In the genomic region with DNA sequence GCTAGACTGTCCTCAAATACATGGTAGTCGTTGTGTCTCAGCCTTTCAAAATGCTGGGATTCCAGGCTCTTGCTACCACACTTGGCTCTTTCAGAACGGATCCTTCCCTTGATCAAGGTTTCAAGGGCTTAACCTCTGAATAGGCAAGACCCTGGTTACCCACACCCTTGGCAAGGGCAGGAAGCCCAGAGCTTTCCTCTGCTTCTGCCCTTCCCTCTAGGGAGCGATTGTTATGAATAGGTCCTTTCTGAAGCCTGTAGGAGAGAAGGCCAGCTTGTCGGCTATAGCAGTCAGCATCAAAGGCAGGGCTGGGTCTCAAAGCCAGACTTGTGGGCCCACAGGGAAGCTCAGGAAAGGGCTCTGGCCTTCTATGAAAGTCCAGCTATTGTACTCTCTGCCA, we compare ENCODE assay signal across 10 mouse cellular contexts. TPM values are rescaled to one million over a fixed set of nuclear protein-coding genes. Genes with fewer than 3 reads are reported as not detected.
DNase-seq lines count a peak whose midpoint lies in the region; ATAC-seq lines count a peak whose summit lies in the region.
"Had no signal": no experiment of that assay in that cellular context is flagged by ENCODE, and none has a peak within 500 bp of the region (broad histone marks: within the 10 kb centered on the region; RNA-seq: fewer than 3 reads in every experiment).

No protein-coding gene starts in this region.

- DNase-seq in adrenal gland, adult 2 months = peak; percentile 49
- no peak for DNase-seq in adrenal gland, postnatal 36 days
- DNase-seq in hindbrain, embryonic 11.5 days (ENCODE audit: low spot score) = no peak
- DNase-seq in midbrain, embryonic 14.5 days = no peak
- no peak for DNase-seq in midbrain, embryonic 10.5 days (ENCODE audit: low spot score)
- no peak for DNase-seq in cerebellum, adult 18-20 months
- DNase-seq: cerebellum, adult 9-10 months; gastrocnemius, postnatal 25 days had no signal

- no peaks in the 10 kb centered on the region for H3K27me3 ChIP-seq in hindbrain, embryonic 12.5 days
- H3K27me3 ChIP-seq in hindbrain, embryonic 11.5 days (ENCODE audit: control insufficient read depth, insufficient read depth, low read length) = no peaks in the 10 kb centered on the region
- H3K27me3 ChIP-seq in midbrain, embryonic 14.5 days (ENCODE audit: control insufficient read depth, insufficient read depth, low read length) = no peaks in the 10 kb centered on the region
- H3K27me3 ChIP-seq in midbrain, embryonic 10.5 days (ENCODE audit: low read depth, poor library complexity, severe bottlenecking) = no peaks in the 10 kb centered on the region
- H3K27me3 ChIP-seq in stomach, embryonic 16.5 days (ENCODE audit: control insufficient read depth, insufficient read depth, low read length) = no peaks in the 10 kb centered on the region

- H3K36me3 ChIP-seq in hindbrain, embryonic 12.5 days = peaks cover 30% of the 10 kb centered on the region
- no peaks in the 10 kb centered on the region for H3K36me3 ChIP-seq in hindbrain, embryonic 11.5 days (ENCODE audit: control insufficient read depth, insufficient read depth, low read length)
- peaks cover 35% of the 10 kb centered on the region for H3K36me3 ChIP-seq in midbrain, embryonic 14.5 days (ENCODE audit: control insufficient read depth, insufficient read depth, low read length)
- peaks cover 38% of the 10 kb centered on the region for H3K36me3 ChIP-seq in midbrain, embryonic 10.5 days
- peaks cover 8% of the 10 kb centered on the region for H3K36me3 ChIP-seq in stomach, embryonic 16.5 days (ENCODE audit: control insufficient read depth, insufficient read depth, low read length)

- peaks cover 28% of the 10 kb centered on the region for H3K4me1 ChIP-seq in hindbrain, embryonic 12.5 days
- no peaks in the 10 kb centered on the region for H3K4me1 ChIP-seq in hindbrain, embryonic 11.5 days (replicated peaks; ENCODE audit: control insufficient read depth, insufficient read depth, low read length)
- peaks cover 12% of the 10 kb centered on the region for H3K4me1 ChIP-seq in midbrain, embryonic 14.5 days (ENCODE audit: control insufficient read depth, insufficient read depth, low read length)
- peaks cover 20% of the 10 kb centered on the region for H3K4me1 ChIP-seq in midbrain, embryonic 10.5 days
- peaks cover 11% of the 10 kb centered on the region for H3K4me1 ChIP-seq in stomach, embryonic 16.5 days (ENCODE audit: control insufficient read depth, insufficient read depth, low read length)

- peak overlapping the region; percentile 26; the same call in 1 of the 2 replicates for H3K27ac ChIP-seq in hindbrain, embryonic 12.5 days
- H3K27ac ChIP-seq in hindbrain, embryonic 11.5 days (ENCODE audit: low read depth, low read length) = no peak overlapping the region
- 0 out of 2 replicates have a peak overlapping the region, but pooled peaks have one; percentile 41 for H3K27ac ChIP-seq in midbrain, embryonic 14.5 days (replicated peaks; ENCODE audit: low read depth, low read length)
- H3K27ac ChIP-seq in midbrain, embryonic 10.5 days (replicated peaks) = no peak overlapping the region
- peak overlapping the region; percentile 13; the same call in 1 of the 2 replicates for H3K27ac ChIP-seq in stomach, embryonic 16.5 days (ENCODE audit: low read length)

- H3K9me3 ChIP-seq in hindbrain, embryonic 12.5 days (replicated peaks) = no peaks in the 10 kb centered on the region
- H3K9me3 ChIP-seq in hindbrain, embryonic 11.5 days (ENCODE audit: control insufficient read depth, low read length) = no peaks in the 10 kb centered on the region
- no peaks in the 10 kb centered on the region for H3K9me3 ChIP-seq in midbrain, embryonic 14.5 days (ENCODE audit: control insufficient read depth, low read length)
- H3K9me3 ChIP-seq in midbrain, embryonic 10.5 days (replicated peaks) = no peaks in the 10 kb centered on the region
- no peaks in the 10 kb centered on the region for H3K9me3 ChIP-seq in stomach, embryonic 16.5 days (replicated peaks; ENCODE audit: control insufficient read depth, low read length)

- H3K4me2 ChIP-seq in hindbrain, embryonic 12.5 days (replicated peaks) = no peak overlapping the region
- no peak overlapping the region for H3K4me2 ChIP-seq in hindbrain, embryonic 11.5 days (replicated peaks; ENCODE audit: low read depth, low read length)
- H3K4me2 ChIP-seq in midbrain, embryonic 14.5 days (ENCODE audit: low read length) = no peak overlapping the region
- no peak overlapping the region for H3K4me2 ChIP-seq in stomach, embryonic 16.5 days (ENCODE audit: low read depth, low read length)

- ATAC-seq in hindbrain, embryonic 12.5 days (ENCODE audit: low FRiP score) = no peak
- ATAC-seq in hindbrain, embryonic 11.5 days (ENCODE audit: low FRiP score) = no peak
- ATAC-seq in midbrain, embryonic 14.5 days (ENCODE audit: low FRiP score, low TSS enrichment) = no peak
- no peak for ATAC-seq in stomach, embryonic 16.5 days (ENCODE audit: insufficient read depth, low FRiP score)

- no peak overlapping the region for H3K4me3 ChIP-seq in hindbrain, embryonic 12.5 days
- no peak overlapping the region for H3K4me3 ChIP-seq in hindbrain, embryonic 11.5 days (ENCODE audit: low read depth, low read length)
- no peak overlapping the region for H3K4me3 ChIP-seq in midbrain, embryonic 14.5 days (replicated peaks; ENCODE audit: low read depth, low read length)
- H3K4me3 ChIP-seq in midbrain, embryonic 10.5 days = no peak overlapping the region
- no peak overlapping the region for H3K4me3 ChIP-seq in stomach, embryonic 16.5 days (replicated peaks; ENCODE audit: low read length)

- H3K9ac ChIP-seq in hindbrain, embryonic 12.5 days = no peak overlapping the region
- no peak overlapping the region for H3K9ac ChIP-seq in hindbrain, embryonic 11.5 days (ENCODE audit: low read depth, low read length)
- no peak overlapping the region for H3K9ac ChIP-seq in midbrain, embryonic 14.5 days (replicated peaks; ENCODE audit: low read length)
- H3K9ac ChIP-seq in stomach, embryonic 16.5 days (ENCODE audit: low read length) = no peak overlapping the region

- 37% methylated on average over 4 of the region's 4 CpGs for WGBS in hindbrain, embryonic 12.5 days
- 54% methylated on average over 4 of the region's 4 CpGs for WGBS in hindbrain, embryonic 11.5 days
- WGBS in midbrain, embryonic 14.5 days = 48% methylated on average over 4 of the region's 4 CpGs
- WGBS in midbrain, embryonic 10.5 days = 55% methylated on average over 4 of the region's 4 CpGs
- WGBS in stomach, embryonic 16.5 days = 47% methylated on average over 4 of the region's 4 CpGs

RNA-seq across cellular contexts. Expression of a gene that starts 3.8 kb away (rescaled TPM):
- total RNA-seq in adrenal gland, adult 2 months (2021) = 100 to 1,000 TPM; 138 to 351 TPM
- 942 and 1,575 TPM in 2 replicates for polyA plus RNA-seq in adrenal gland, adult 2 months (2012; rRNA removed)
- total RNA-seq in adrenal gland, postnatal 36 days (2021) = 100 to 1,000 TPM; 161 to 261 TPM
- 43.2 and 46.4 TPM in 2 replicates for polyA plus RNA-seq in hindbrain, embryonic 12.5 days (2016; fragmentation: Nextera tagmentation; extraction: Ambion mirVana)
- 23.4 and 23.6 TPM in 2 replicates for polyA plus RNA-seq in hindbrain, embryonic 11.5 days (2014; fragmentation: Nextera tagmentation; extraction: Ambion mirVana)
- 40.3 and 40.5 TPM in 2 replicates for polyA plus RNA-seq in midbrain, embryonic 14.5 days (2014; fragmentation: Nextera tagmentation; extraction: Ambion mirVana)
- 23.7 and 27.3 TPM in 2 replicates for polyA plus RNA-seq in midbrain, embryonic 10.5 days (2016; fragmentation: Nextera tagmentation; extraction: Ambion mirVana)
- polyA plus RNA-seq in stomach, embryonic 16.5 days (2015; fragmentation: Nextera tagmentation; extraction: Ambion mirVana) = 40.9 and 41.7 TPM in 2 replicates

RNA-seq across cellular contexts. Expression of a gene that starts 23.0 kb away (rescaled TPM):
- 100 to 1,000 TPM in 1 of 2 experiments, 10 to 100 TPM in 1; 80.8 to 268 TPM for total RNA-seq in adrenal gland, adult 2 months (2021)
- polyA plus RNA-seq in adrenal gland, adult 2 months (2012; rRNA removed) = 59.9 and 80.9 TPM in 2 replicates
- 100 to 1,000 TPM in 1 of 2 experiments, 10 to 100 TPM in 1; 90.4 to 182 TPM for total RNA-seq in adrenal gland, postnatal 36 days (2021)
- 19.2 and 23.0 TPM in 2 replicates for polyA plus RNA-seq in hindbrain, embryonic 12.5 days (2016; fragmentation: Nextera tagmentation; extraction: Ambion mirVana)
- polyA plus RNA-seq in hindbrain, embryonic 11.5 days (2014; fragmentation: Nextera tagmentation; extraction: Ambion mirVana) = 19.6 and 28.8 TPM in 2 replicates
- polyA plus RNA-seq in midbrain, embryonic 14.5 days (2014; fragmentation: Nextera tagmentation; extraction: Ambion mirVana) = 1.6 and 3.3 TPM in 2 replicates
- polyA plus RNA-seq in midbrain, embryonic 10.5 days (2016; fragmentation: Nextera tagmentation; extraction: Ambion mirVana) = 25.5 and 28.8 TPM in 2 replicates
- 572 and 707 TPM in 2 replicates for polyA plus RNA-seq in stomach, embryonic 16.5 days (2015; fragmentation: Nextera tagmentation; extraction: Ambion mirVana)

RNA-seq across cellular contexts. Expression of a gene that starts 52.1 kb away (rescaled TPM):
- 10 to 100 TPM; 37.4 to 48.5 TPM for total RNA-seq in adrenal gland, adult 2 months (2021)
- polyA plus RNA-seq in adrenal gland, adult 2 months (2012; rRNA removed) = 15.8 and 17.6 TPM in 2 replicates
- total RNA-seq in adrenal gland, postnatal 36 days (2021) = 10 to 100 TPM; 42.5 to 46.6 TPM
- 93.2 and 95.3 TPM in 2 replicates for polyA plus RNA-seq in hindbrain, embryonic 12.5 days (2016; fragmentation: Nextera tagmentation; extraction: Ambion mirVana)
- polyA plus RNA-seq in hindbrain, embryonic 11.5 days (2014; fragmentation: Nextera tagmentation; extraction: Ambion mirVana) = 81.4 and 109 TPM in 2 replicates
- polyA plus RNA-seq in midbrain, embryonic 14.5 days (2014; fragmentation: Nextera tagmentation; extraction: Ambion mirVana) = 97.4 and 121 TPM in 2 replicates
- 70.2 and 81.9 TPM in 2 replicates for polyA plus RNA-seq in midbrain, embryonic 10.5 days (2016; fragmentation: Nextera tagmentation; extraction: Ambion mirVana)
- polyA plus RNA-seq in stomach, embryonic 16.5 days (2015; fragmentation: Nextera tagmentation; extraction: Ambion mirVana) = 34.5 and 39.8 TPM in 2 replicates

RNA-seq across cellular contexts. Expression of a gene that starts 52.6 kb away (rescaled TPM):
- 10 to 100 TPM; 20.8 to 30.0 TPM for total RNA-seq in adrenal gland, adult 2 months (2021)
- polyA plus RNA-seq in adrenal gland, adult 2 months (2012; rRNA removed) = 18.4 and 28.0 TPM in 2 replicates
- total RNA-seq in adrenal gland, postnatal 36 days (2021) = 10 to 100 TPM; 26.9 to 28.6 TPM
- 27.1 and 30.6 TPM in 2 replicates for polyA plus RNA-seq in hindbrain, embryonic 12.5 days (2016; fragmentation: Nextera tagmentation; extraction: Ambion mirVana)
- 13.3 and 15.7 TPM in 2 replicates for polyA plus RNA-seq in hindbrain, embryonic 11.5 days (2014; fragmentation: Nextera tagmentation; extraction: Ambion mirVana)
- 15.5 and 17.4 TPM in 2 replicates for polyA plus RNA-seq in midbrain, embryonic 14.5 days (2014; fragmentation: Nextera tagmentation; extraction: Ambion mirVana)
- 18.7 and 23.4 TPM in 2 replicates for polyA plus RNA-seq in midbrain, embryonic 10.5 days (2016; fragmentation: Nextera tagmentation; extraction: Ambion mirVana)
- 25.3 and 26.9 TPM in 2 replicates for polyA plus RNA-seq in stomach, embryonic 16.5 days (2015; fragmentation: Nextera tagmentation; extraction: Ambion mirVana)

RNA-seq across cellular contexts. Expression of a gene that starts 53.6 kb away (rescaled TPM):
- total RNA-seq in adrenal gland, adult 2 months (2021) = 100 to 1,000 TPM; 154 to 167 TPM
- 57.5 and 96.7 TPM in 2 replicates for polyA plus RNA-seq in adrenal gland, adult 2 months (2012; rRNA removed)
- 100 to 1,000 TPM; 148 to 173 TPM for total RNA-seq in adrenal gland, postnatal 36 days (2021)
- 290 and 303 TPM in 2 replicates for polyA plus RNA-seq in hindbrain, embryonic 12.5 days (2016; fragmentation: Nextera tagmentation; extraction: Ambion mirVana)
- polyA plus RNA-seq in hindbrain, embryonic 11.5 days (2014; fragmentation: Nextera tagmentation; extraction: Ambion mirVana) = 282 and 301 TPM in 2 replicates
- 291 and 338 TPM in 2 replicates for polyA plus RNA-seq in midbrain, embryonic 14.5 days (2014; fragmentation: Nextera tagmentation; extraction: Ambion mirVana)
- 276 and 298 TPM in 2 replicates for polyA plus RNA-seq in midbrain, embryonic 10.5 days (2016; fragmentation: Nextera tagmentation; extraction: Ambion mirVana)
- polyA plus RNA-seq in stomach, embryonic 16.5 days (2015; fragmentation: Nextera tagmentation; extraction: Ambion mirVana) = 143 and 152 TPM in 2 replicates

Comparison
In these comparisons a context has a peak if more than half of its experiments do, and no peak if none do; other contexts are left out.
1. H3K27ac ChIP-seq: peak in hindbrain, embryonic 12.5 days (single experiment), midbrain, embryonic 14.5 days (single experiment) and stomach, embryonic 16.5 days (single experiment); none in hindbrain, embryonic 11.5 days (single experiment) and midbrain, embryonic 10.5 days (single experiment).
2. RNA of a gene that starts 3.8 kb away (polyA plus RNA-seq): 942 to 1,575 TPM in adrenal gland, adult 2 months; 43.2 to 46.4 TPM in hindbrain, embryonic 12.5 days, 40.9 to 41.7 TPM in stomach, embryonic 16.5 days, 40.3 to 40.5 TPM in midbrain, embryonic 14.5 days, 23.7 to 27.3 TPM in midbrain, embryonic 10.5 days and 23.4 to 23.6 TPM in hindbrain, embryonic 11.5 days; every median in the first group is over 10 times any median in the second.